Mouse (Mus musculus): ENCODE results near the gene Cacng7.

Cacng7 gene

DNA sequence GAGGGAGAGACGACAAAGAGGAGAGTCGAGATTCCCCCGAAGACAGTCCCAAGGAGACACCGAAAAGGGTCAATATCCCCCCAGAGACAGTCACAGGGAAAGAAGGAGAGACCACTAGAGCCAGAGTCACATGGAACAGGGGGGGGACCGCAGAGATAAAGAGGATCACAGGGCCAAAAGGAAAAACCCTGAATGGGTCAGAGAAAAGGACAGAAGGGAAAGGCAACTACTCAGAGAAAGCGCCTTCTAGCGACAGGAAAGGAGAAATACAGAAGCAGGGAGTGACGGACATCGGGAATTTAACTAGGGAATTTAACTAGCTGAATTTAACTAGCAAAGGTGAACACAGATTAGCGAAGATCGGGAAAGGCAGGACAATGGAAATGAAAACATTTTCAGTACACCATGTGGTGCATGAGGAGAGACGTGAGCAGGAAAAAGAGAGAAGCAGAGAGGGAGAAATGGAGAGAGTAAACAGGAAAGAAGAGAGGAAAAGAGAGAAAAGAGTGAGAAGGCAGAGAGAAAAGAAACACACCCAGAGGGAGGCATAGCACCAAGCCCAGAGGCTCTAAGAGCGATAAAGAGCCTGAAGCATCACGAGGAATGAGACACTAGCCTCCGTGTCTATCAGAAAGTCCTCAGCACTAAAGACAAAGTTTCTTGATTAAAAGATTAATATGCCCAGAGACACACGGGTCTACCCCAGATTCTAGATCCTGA, 30.0 kb upstream of the Cacng7 start:
- DNase-seq (ENCODE audit: low read depth): no peak

DNA sequence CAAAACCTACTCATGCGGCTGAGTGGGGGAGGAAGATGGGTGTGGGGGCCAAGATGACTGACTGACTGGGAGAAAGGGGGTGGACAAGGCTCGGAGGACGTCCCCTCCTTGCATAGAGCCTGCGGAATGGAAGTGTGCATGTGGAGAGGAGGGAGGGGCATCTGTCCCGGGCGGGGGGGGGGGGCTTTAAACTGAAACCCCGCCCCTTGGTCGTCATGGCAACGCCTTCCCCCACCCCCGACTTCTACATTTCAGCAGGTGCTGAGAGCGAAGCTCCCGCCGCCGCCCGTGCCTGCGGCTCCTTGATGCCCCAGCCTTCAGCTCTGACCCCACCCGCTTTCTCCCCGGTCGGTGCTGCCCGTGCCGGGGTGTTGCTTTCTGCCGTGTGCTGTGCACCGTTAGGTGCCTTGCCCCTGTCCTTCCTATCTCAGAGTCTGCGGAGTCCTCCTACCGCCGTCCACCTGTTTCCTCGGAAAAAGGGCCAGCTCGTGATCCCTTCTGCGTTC, 29.4 kb upstream of the Cacng7 start:
- DNase-seq (ENCODE audit: low read depth): peak; percentile 55

DNA sequence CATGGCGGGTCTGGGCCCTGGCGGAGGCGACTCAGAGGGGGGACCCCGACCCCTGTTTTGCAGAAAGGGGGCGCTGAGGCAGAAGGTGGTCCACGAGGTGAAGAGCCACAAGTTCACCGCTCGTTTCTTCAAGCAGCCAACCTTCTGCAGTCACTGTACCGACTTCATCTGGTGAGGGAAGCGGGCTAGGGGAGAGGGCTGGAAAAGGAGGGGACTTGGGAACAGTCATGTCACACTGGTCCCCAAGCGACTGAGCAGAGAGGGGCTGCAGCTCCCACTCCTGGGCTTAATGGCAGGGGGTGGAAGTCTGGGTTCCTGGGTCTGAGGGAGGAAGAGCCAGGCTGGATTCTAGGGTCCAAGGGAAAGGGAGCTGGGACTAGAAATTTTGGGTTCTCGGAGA, 29.0 kb upstream of the Cacng7 start:
- DNase-seq (ENCODE audit: low read depth): no peak

DNA sequence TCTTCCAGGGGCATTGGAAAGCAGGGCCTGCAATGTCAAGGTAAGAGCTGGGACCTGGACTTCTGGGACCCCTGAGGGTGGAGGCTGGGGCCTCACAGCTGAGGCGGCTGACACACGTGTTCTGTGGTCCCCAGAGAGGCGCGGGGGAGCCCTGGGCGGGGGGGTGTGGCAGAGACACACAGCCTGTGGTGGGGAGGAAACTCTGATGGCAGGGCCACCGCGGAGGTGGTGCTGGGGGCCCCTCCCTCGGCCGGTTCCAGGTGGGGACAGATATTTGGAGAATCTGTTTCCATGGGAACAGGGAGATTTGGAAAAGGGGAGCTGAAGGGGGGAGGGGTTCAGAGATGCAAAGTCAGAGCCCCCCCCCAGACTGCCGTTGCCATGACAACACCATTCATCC, 28.5 kb upstream of the Cacng7 start:
- DNase-seq (ENCODE audit: low read depth): no peak

DNA sequence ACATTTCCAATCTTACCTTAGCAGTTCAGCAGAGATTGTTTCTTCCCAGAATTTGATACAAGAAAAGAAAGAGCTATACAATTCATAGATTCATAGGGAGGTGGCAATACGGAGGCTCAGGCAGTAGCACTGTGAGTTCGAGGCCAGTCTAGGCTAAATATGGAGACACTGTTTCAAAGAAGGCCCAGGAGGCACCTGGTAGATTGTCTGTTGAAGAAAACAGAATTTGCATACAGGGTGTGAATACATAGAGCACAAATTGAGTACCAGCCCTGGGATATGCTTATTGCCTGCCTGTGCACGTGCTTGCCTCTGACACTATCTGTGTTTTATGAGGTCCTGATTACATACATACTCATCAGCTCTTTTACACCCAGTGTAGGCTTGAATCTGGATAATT, 26.4 kb upstream of the Cacng7 start:
- no peak for DNase-seq (ENCODE audit: low read depth)

DNA sequence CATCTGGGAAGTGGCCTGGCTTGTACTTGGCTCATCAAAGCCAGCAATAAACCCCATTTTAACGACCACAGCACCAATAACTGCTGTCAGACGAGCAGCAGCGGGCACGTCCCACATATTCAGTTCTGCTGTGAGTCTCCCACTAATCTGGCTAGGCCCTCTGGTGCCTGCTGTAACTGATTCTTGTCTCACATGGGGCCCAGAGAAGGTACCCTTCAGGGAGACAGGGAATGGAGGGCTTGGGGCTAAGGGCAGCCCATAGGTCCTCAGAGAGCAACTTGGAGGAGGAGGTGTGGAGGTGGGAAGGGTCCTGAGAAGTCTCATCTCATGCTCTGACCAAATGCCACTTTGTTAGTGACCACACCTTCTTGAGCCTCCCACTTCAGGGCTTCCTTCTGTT, 24.1 kb upstream of the Cacng7 start:
- no peak for DNase-seq (ENCODE audit: low read depth)

DNA sequence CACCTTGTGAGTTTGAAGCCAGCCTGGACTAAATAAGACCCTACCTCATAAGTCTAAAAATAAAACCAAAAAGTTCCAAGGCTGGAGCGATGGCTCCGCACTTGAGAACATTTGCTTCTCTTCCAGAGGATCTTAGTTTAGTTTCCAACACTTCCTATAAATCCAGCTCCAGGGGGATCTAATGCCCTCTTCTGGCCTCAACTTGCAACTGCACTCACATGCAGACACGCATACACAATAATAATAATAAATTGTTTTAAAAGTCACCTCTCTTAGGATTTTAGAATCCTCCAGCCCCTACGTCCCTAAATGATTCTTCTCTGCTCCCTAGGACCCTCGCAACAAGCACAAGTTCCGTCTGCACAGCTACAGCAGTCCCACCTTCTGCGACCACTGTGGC, 22.5 kb upstream of the Cacng7 start:
- DNase-seq (ENCODE audit: low read depth): no peak

DNA sequence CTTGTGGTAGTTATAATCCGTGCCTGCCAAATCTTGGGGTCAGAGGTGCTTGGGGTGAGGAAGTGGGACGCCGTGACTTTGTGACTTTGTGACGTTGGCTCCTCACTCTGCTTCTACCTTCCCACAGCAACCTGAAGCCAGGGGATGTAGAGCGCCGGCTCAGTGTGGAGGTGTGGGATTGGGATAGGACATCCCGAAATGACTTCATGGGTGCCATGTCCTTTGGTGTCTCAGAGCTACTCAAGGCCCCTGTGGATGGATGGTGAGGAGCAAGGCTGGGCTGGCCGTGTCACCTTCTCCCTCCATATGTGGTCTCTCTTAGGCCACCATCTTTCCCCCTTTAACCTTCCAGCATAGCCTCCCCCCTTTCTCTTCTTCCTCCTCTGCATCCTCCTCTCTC, 19.2 kb upstream of the Cacng7 start:
- no peak for DNase-seq (ENCODE audit: low read depth)

DNA sequence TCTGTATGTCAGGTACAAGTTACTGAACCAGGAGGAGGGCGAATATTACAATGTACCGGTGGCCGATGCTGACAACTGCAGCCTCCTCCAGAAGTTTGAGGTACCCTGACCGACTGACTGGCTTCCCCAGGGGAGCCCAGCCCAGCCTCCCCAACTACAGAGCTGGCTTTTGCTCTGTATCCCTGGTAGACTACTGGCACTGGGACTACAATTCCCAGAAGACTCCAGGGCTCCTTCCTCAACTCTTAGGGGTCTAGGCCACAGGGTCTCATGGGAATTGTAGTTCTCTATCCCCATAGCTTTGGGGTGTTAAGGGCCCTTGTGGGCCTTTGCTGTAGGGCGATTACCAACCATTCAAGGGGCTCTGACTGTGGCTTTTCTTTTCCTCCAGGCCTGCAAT, 18.6 kb upstream of the Cacng7 start:
- DNase-seq (ENCODE audit: low read depth): no peak

DNA sequence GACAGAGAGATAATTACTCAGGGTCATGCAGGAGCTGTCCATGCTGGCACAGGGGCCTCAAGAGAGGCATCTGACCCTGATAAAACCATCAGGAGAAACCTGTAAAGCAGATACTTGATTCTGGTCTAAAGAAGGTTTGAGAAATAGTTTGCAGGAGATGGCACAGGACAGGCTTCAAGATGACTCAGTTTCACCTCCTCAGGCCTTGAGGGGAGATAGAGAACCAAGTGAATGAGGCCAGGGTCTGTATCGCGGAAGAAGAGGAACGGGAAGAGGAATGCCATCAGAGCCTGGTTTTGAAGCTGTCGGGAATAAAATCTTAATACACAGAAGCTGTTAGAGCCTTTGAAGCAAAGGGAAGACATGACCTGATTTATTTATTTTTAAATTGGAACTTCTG, 15.1 kb upstream of the Cacng7 start:
- DNase-seq (ENCODE audit: low read depth): no peak

DNA sequence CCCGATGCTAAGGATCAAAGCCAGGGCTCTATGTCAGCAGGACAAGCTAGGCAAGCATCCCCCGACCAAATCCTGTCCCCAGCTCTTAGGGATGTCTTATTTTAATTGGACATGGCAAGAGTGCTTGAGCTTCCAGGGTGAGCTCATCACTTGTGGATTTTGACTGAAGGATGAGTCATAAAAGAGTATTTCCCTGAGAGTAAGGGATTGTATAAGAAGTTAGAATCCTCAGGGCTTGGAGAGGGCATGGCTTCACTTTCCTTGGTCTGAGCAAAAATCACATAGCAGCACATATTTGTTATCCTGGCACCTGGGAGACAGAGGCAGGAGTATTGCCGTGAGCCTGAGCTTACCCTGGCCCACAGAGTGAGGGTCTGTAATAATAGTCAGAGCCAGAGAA, 11.9 kb upstream of the Cacng7 start:
- DNase-seq (ENCODE audit: low read depth): no peak

DNA sequence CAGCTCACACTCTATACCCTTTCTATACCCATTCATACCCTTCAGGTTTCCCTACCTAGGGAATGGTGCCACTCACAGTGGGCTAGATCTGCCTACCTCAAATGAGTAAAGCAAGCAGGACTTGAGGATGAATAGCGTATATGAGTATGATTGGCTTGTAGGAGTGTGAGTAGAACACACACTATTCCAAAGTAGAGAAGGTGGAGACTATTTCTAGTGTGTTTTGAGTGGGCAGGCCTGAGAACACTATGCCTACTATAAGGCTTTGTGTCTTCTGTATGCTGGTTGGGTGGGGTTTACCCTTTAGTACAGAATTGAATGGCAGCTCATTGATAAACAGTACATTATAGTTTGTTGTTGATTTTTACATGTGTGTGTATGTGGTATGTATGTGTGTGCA, 8.9 kb upstream of the Cacng7 start:
- no peak for DNase-seq (ENCODE audit: low read depth)

DNA sequence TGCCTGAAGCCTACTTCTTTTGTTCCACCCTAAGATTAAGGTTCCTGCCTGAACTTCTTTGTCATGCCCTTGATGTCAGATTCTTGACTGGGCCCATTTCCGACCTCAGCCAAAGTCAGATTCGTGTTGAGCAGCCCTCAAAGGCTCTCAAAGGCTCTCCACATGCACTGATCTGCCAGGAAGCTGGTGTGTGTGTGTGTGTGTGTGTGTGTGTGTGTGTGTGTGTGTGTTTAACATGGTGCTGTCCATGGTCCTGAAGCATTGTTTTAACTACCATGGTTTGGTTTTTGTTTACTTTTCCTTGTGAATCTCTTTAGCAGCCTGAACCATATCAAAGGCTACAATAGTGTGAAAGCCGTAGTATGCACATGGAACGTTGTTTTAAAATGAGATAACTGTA, 4.8 kb upstream of the Cacng7 start:
- DNase-seq (ENCODE audit: low read depth): peak; percentile 37

DNA sequence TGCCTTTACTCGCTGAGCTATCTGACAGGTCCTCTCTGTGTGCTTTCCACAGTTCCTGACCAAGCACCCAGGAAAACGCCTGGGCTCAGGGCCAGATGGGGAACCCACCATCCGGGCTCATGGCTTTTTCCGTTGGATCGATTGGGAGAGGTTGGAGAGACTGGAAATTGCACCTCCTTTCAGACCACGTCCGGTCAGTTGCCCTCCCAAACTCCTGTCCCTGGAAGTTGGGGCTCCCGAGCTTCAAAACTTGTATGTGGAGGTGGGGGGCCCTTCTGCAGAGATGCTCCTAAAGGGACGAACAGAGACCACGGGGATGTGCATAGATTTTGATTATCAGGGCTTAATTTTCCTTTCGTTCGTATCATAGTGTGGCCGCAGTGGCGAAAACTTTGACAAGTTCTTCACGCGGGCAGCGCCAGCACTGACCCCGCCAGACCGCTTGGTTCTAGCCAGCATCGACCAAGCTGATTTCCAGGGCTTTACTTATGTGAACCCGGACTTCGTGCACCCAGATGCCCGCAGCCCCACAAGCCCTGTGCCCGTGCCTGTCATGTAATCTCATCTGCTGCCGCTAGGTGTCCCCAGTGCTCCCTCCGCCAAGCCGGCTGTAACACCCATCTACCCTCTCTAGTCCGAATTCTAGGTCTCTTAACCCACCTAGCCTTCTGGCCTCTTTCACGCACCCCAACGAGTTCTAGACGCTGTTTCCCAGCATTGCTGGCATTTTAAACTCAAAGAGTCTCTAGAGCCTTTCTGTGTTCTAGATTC, 2.8 kb upstream of the Cacng7 start:
- peak; percentile 67 for DNase-seq (ENCODE audit: low read depth)

DNA sequence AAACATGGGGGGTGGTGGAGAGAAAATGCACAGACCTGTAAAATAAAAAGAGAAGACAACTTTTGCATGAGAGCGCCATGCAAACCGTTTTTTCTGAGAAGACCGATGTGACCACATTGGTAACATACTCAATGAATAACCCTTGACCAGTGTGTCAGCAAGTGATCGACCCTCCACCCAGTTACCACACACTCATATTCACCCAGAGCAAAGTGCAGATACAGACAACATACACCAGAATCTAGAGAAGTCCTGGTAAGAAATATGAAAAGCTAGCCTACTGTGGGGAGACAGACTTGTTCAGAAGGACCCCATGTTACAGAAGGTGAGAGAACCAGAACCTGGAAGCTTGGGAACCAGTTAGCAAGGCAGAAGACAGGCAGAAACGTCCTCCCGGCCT, 1.6 kb upstream of the Cacng7 start:
- no peak for DNase-seq (ENCODE audit: low read depth)

DNA sequence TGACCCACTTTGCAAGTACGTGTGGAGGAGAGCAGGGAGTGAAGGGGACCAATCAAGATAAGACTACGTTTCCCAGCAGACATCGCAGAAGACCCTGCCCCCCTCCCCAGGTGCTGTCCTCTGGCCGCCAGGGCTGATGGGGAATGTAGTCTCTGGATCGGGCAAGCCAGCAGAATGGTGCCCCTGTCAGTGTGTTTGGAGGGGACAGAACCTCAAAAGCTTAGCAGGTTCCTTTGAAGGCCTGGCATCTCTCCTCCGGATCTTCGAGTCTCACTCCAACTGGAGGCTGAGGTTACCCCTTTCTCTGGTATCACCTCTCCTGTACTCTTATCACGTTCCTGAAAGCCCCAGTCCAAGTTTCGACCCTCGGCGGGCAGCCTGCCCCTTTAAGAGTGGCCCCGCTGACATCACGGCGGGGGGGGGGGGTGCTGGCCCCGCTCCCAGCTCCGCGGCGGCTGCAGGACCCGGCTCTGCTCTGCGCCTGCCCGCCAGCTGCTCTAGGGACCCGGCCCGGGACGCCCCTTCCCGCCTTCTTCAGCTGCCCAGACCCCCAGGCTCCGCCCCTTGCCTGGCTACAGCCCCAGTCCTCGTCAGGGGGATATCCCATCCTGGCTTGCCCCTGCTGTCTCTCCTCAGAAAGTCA, 1.1 kb upstream of the Cacng7 start:
- no peak for DNase-seq (ENCODE audit: low read depth)

DNA sequence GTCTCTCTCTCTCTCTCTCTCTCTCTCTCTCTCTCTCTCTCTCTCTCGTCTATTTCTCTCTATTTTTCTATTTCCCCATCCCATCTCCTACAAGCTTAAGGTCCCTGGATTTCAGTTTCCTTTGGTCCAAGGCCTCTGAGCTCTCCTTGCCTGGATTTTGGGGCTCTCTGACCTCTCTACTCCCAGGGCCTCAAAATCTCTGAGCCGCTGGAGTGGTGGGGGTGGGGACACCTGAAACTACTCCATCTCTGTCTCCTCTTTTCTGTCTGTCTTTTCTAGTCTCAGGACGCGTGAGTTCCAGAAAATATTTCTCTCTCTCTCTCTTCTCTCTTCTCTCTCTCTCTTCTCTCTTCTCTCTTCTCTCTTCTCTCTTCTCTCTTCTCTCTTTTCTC, 535 bp upstream of the Cacng7 start:
- no peak for DNase-seq (ENCODE audit: low read depth)

DNA sequence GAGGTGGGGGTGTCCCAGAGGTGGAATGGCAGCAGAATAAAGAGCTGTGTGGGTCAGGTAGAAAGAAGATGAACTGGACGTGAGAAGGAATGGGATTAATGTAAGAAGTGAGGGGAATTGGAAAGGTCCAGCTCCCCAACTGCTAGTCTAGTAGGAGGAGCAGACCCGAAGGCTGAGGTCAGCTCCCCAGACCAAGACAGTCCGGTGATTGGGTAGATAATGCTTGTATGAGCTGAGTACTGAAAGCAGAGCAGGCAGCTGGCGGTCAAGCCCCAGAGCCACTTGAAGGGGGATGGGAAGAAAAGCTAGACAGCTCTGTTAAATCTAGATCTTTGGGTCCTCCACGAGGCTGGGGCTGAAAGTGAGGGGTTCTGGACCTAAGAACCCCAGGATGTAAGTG, 787 bp downstream of the Cacng7 start:
- no peak for DNase-seq (ENCODE audit: low read depth)

DNA sequence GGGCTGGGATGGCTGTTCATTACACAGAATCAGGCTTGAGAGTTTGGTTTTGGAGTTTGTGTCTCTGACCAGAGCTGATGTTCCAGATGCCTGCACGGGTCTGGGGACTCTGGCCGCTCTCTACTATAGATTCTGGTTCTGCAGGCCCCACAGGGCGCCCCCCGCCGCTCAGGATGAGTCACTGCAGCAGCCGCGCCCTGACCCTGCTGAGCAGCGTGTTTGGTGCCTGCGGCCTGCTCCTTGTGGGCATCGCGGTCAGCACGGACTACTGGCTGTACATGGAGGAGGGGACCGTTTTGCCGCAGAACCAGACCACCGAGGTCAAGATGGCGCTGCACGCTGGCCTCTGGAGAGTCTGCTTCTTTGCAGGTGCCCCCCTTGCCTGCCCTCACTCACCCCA, 3.7 kb downstream of the Cacng7 start:
- no peak for DNase-seq (ENCODE audit: low read depth)

DNA sequence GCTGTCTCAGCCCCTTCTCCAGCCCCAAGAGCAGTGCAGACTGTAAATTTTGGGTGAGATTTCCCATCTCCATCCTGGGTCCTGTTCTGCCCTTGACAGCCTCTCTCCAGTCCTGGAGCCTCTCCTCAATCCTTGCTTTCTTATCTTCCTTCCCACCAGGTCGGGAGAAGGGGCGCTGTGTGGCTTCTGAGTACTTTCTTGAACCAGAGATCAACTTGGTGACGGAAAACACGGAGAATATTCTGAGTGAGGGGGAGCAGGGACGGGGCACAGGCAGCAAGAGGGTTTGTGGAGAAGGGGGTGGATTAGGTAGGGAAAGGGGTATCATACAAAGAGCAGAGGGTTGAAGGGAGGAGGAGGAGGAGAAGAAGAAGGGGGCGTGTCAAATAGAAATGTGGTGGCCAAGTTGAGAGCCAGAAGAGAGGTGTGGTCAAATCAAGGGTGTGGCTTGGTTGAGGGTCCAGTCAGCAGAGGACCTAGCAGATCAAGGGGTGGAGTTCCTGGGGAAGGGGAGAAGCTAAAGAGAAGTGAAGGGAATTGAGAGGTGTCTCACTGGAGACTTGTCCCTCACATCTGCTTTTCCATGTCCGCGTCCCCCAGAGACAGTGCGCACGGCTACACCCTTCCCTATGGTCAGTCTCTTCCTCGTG, 5.7 kb downstream of the Cacng7 start:
- DNase-seq (ENCODE audit: low read depth): no peak

DNA sequence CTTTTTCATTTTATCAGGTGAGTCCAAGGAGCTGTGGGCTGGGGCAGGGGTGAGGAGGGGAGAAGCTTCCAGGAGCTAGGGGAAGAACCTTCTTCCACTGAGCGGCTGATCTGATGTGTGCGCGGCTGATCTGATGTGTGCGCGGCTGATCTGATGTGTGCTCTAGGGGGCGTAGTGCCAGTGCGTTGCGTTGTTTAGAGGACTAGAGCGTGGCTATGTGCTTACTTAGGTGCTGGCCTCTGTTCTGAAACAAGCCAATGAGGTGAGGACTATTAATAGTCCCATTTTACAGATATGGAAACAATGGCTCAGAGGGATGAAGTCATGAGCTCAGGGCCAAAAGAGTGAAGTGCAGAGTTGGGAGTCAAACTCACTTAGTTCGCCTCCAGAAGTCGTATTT, 6.3 kb downstream of the Cacng7 start:
- no peak for DNase-seq (ENCODE audit: low read depth)

DNA sequence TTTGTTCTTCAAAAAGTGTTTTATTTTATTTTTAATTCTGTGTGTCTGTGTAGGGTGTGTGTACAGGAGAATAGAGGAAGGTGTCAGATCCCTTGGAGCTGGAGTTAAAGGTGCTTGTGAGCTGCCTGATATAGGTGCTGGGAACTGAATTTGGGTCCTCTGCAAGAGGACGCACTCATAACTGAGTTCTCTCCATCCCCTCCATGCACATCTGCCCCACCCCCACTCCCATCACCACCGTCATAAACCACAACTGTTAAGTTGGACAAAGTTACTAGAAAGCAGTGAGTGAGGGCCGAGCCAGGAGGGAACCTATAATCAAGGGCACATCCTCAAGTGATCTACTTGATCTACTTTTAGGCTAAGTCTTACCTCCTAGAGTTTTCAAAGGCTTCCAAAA, 11.1 kb downstream of the Cacng7 start:
- DNase-seq (ENCODE audit: low read depth): no peak

DNA sequence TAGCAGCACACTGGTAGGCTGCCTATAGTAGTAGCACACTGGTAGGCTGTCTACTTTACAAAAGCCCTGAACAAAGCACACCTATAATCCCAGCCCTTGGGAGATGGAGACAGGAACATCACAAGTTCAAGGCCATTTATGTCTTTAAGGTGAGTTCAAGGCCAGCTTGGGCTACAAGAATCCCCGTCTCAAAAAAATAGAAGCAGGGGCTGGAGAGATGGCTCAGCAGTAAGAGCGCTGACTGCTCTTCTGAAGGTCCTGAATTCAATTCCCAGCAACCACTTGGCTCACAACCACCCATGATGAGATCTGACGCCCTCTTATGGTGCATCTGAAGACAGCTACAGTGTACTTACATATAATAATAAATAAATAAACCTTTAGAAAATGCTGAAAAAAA, 12.5 kb downstream of the Cacng7 start:
- no peak for DNase-seq (ENCODE audit: low read depth)
